Mouse (Mus musculus) midbrain, embryonic 14.5 days (tissue): ENCODE measurements around the gene Selenow. TPM values are rescaled to one million over a fixed set of nuclear protein-coding genes. Genes with fewer than 3 reads are reported as not detected.

ENCODE experiments used
- ATAC-seq: fragments of 200-750 bp; cut with Nextera tagmentation; 2 replicates; pipeline ENCODE4 v1.8.0; 2017; ENCODE audit warnings: moderate number of reproducible peaks, moderate library complexity; ENCODE audit not compliant: low FRiP score, low TSS enrichment
- DNase-seq: peaks from one replicate; pipeline ENCODE4 v3.0.0-alpha.2; 2015
- H3K27ac ChIP-seq: fragments of 300-500 bp; sonication (generic); replicated peaks from 2 replicates; pipeline ENCODE4 v1.5.1; 2014; ENCODE audit warnings: mild to moderate bottlenecking, low read depth, low read length, moderate library complexity
- H3K27me3 ChIP-seq: fragments of 300-500 bp; sonication (generic); 2 replicates; pipeline ENCODE4 v1.6.1; 2014; ENCODE audit warnings: low read length, control low read depth, mixed read lengths; ENCODE audit not compliant: control insufficient read depth, insufficient read depth
- H3K36me3 ChIP-seq: fragments of 300-500 bp; sonication (generic); 2 replicates; pipeline ENCODE4 v1.6.1; 2014; ENCODE audit warnings: low read length, control low read depth; ENCODE audit not compliant: control insufficient read depth, insufficient read depth
- H3K4me1 ChIP-seq: fragments of 300-500 bp; sonication (generic); 2 replicates; pipeline ENCODE4 v1.6.1; 2014; ENCODE audit warnings: mild to moderate bottlenecking, antibody characterized with exemption, low read length, control low read depth; ENCODE audit not compliant: control insufficient read depth, insufficient read depth
- H3K4me2 ChIP-seq: fragments of 300-500 bp; sonication (generic); 2 replicates; pipeline ENCODE4 v1.6.1; 2014; ENCODE audit warnings: mild to moderate bottlenecking, low read length, moderate library complexity
- H3K4me3 ChIP-seq: fragments of 300-500 bp; sonication (generic); replicated peaks from 2 replicates; pipeline ENCODE4 v1.5.1; 2014; ENCODE audit warnings: low read depth, low read length
- H3K9ac ChIP-seq: fragments of 300-500 bp; sonication (generic); replicated peaks from 2 replicates; pipeline ENCODE4 v1.6.1; 2014; ENCODE audit warnings: mild to moderate bottlenecking, low read length, moderate library complexity
- H3K9me3 ChIP-seq: fragments of 300-500 bp; sonication (generic); 2 replicates; pipeline ENCODE4 v1.6.1; 2016; ENCODE audit warnings: low read length, control low read depth, mixed read lengths; ENCODE audit not compliant: control insufficient read depth
- WGBS: fragments of 180-500 bp; shearing (Covaris S2); extraction: QIAGEN DNeasy Blood & Tissue Kit; methylation state at CpG from one replicate; pipeline ENCODE4 v1.1.7; 2014; 5-methylcytosine and 5-hydroxymethylcytosine counted together
- polyA plus RNA-seq: library from polyadenylated mRNA; unstranded; fragments of >200 nt; fragmentation: Nextera tagmentation; extraction: Ambion mirVana; gene quantifications from 2 replicates; pipeline ENCODE4 v1.2.1, GENCODE M21; 2014

Selenow gene
- polyA plus RNA-seq, 1 experiment from 2014 or later = 1,539 TPM

GRCm38 (mm10) chr7:15949216-15949790, 27.1 kb upstream of the Selenow start:
- Histone ChIP-seq H3K4me3 (no peak overlapping the region), H3K9me3 (no peaks in the 10 kb centered on the region), H3K9ac (no peak overlapping the region), H3K4me1 (peaks cover 9% of the 10 kb centered on the region), H3K27me3 (no peaks in the 10 kb centered on the region), H3K4me2 (no peak overlapping the region), H3K27ac (no peak overlapping the region), H3K36me3 (peaks cover 1% of the 10 kb centered on the region; the same call in 1 of the 2 replicates)
- ATAC-seq (no peak), DNase-seq (no peak)
- 87% methylated on average over 7 of the region's 7 CpGs for WGBS

GRCm38 (mm10) chr7:15948381-15948941, 26.3 kb upstream of the Selenow start:
- 5% methylated on average over 23 of the region's 23 CpGs for WGBS
- Histone ChIP-seq H3K9me3 (no peaks in the 10 kb centered on the region), H3K36me3 (peaks cover 10% of the 10 kb centered on the region), H3K9ac (no peak overlapping the region), H3K27me3 (no peaks in the 10 kb centered on the region), H3K27ac (no peak overlapping the region), H3K4me3 (no peak overlapping the region), H3K4me2 (peak overlapping the region; percentile 33; the same call in 1 of the 2 replicates), H3K4me1 (peaks cover 10% of the 10 kb centered on the region)
- ATAC-seq = 0 out of 2 replicates have a peak, but pooled peaks have one; percentile 12
- DNase-seq = peak; percentile 73

- WGBS = 48% methylated on average over 4 of the region's 4 CpGs
- peaks cover 17% of the 10 kb centered on the region for H3K36me3 ChIP-seq
- H3K4me2 ChIP-seq = no peak overlapping the region
- H3K9ac ChIP-seq = no peak overlapping the region
- no peak overlapping the region for H3K4me3 ChIP-seq
- ATAC-seq (no peak), DNase-seq (no peak)
- H3K4me1 ChIP-seq = peaks cover 10% of the 10 kb centered on the region
- H3K9me3 ChIP-seq = no peaks in the 10 kb centered on the region
- H3K27ac ChIP-seq = no peak overlapping the region
- no peaks in the 10 kb centered on the region for H3K27me3 ChIP-seq
Measured at GRCm38 (mm10) chr7:15947653-15948260, 25.6 kb upstream of the Selenow start.

GRCm38 (mm10) chr7:15945721-15946536, 23.7 kb upstream of the Selenow start, which contains the start of gene Nop53:
Gene Nop53, minus strand, starts transcription at chr7:15946074.
- peak within 1 kb of the TSS; percentile 93 for H3K27ac ChIP-seq
- peak; percentile 99 for DNase-seq
- H3K36me3 ChIP-seq = peaks cover 35% of the 10 kb centered on the region
- H3K27me3 ChIP-seq = no peaks in the 10 kb centered on the region
- no peaks in the 10 kb centered on the region for H3K9me3 ChIP-seq
- peak within 1 kb of the TSS; percentile 66 for H3K9ac ChIP-seq
- peak within 1 kb of the TSS; percentile 84 for H3K4me2 ChIP-seq
- 2% methylated on average over 59 of the region's 59 CpGs for WGBS
- ATAC-seq = peak; percentile 94
- H3K4me3 ChIP-seq = peak within 1 kb of the TSS; percentile 69
- H3K4me1 ChIP-seq = peaks cover 10% of the 10 kb centered on the region

- no peak for DNase-seq
- Histone ChIP-seq H3K4me2 (peak overlapping the region; percentile 84), H3K9me3 (no peaks in the 10 kb centered on the region), H3K27ac (0 out of 2 replicates have a peak overlapping the region, but pooled peaks have one; percentile 93), H3K36me3 (peaks cover 42% of the 10 kb centered on the region), H3K4me3 (peak overlapping the region; percentile 69), H3K9ac (peak overlapping the region; percentile 66), H3K27me3 (no peaks in the 10 kb centered on the region), H3K4me1 (peaks cover 10% of the 10 kb centered on the region)
- ATAC-seq = no peak
- WGBS = 7% methylated on average over 8 of the region's 8 CpGs
Measured at GRCm38 (mm10) chr7:15945211-15945610, 23.0 kb upstream of the Selenow start.

- H3K36me3 ChIP-seq = peaks cover 51% of the 10 kb centered on the region
- 100% methylated on average over 1 of the region's 1 CpGs for WGBS
- ATAC-seq (no peak), DNase-seq (no peak)
- no peak overlapping the region for H3K27ac ChIP-seq
- 0 out of 2 replicates have a peak overlapping the region, but pooled peaks have one; percentile 66 for H3K9ac ChIP-seq
- no peaks in the 10 kb centered on the region for H3K27me3 ChIP-seq
- no peak overlapping the region for H3K4me3 ChIP-seq
- peak overlapping the region; percentile 84 for H3K4me2 ChIP-seq
- H3K9me3 ChIP-seq = no peaks in the 10 kb centered on the region
- H3K4me1 ChIP-seq = peaks cover 10% of the 10 kb centered on the region
Measured at GRCm38 (mm10) chr7:15944311-15944710, 22.1 kb upstream of the Selenow start.

GRCm38 (mm10) chr7:15938621-15939020, 16.4 kb upstream of the Selenow start:
- Histone ChIP-seq H3K36me3 (peaks cover 86% of the 10 kb centered on the region), H3K27me3 (no peaks in the 10 kb centered on the region), H3K4me1 (no peaks in the 10 kb centered on the region), H3K9ac (no peak overlapping the region), H3K4me2 (no peak overlapping the region), H3K4me3 (no peak overlapping the region), H3K27ac (no peak overlapping the region), H3K9me3 (no peaks in the 10 kb centered on the region)
- ATAC-seq (no peak), DNase-seq (no peak)
- WGBS = 95% methylated on average over 3 of the region's 3 CpGs

GRCm38 (mm10) chr7:15937491-15937890, 15.3 kb upstream of the Selenow start:
- H3K9ac ChIP-seq = no peak overlapping the region
- no peaks in the 10 kb centered on the region for H3K27me3 ChIP-seq
- no peaks in the 10 kb centered on the region for H3K9me3 ChIP-seq
- no peak overlapping the region for H3K4me2 ChIP-seq
- no peak overlapping the region for H3K4me3 ChIP-seq
- peaks cover 74% of the 10 kb centered on the region for H3K36me3 ChIP-seq
- DNase-seq = no peak
- no peaks in the 10 kb centered on the region for H3K4me1 ChIP-seq
- H3K27ac ChIP-seq = no peak overlapping the region
- no peak for ATAC-seq
- WGBS = 96% methylated on average over 5 of the region's 5 CpGs
